Mouse (Mus musculus): Measurements from ENCODE around the gene Nrbp1.

Gene Nrbp1

DNA sequence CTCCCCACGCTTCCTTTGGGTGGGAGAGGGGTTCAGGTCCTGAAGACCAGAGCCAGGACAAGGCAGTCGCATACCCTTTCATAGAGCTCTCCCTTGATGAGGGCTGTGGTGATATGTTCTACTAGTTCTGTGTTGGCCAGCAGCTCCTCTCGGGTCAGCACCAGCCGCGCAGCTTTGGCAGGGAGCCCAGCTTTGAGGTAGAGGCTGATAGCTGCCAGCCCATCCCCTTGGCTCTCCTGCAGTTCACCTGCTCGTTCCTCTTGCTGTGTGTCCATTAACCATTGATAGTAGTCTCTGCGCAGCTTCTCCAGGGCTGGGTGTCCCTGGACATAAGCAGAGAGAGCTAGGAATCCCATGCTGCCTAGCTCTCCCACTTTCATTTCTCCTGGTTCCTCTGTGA lies 25.4 kb downstream of the Nrbp1 start:
- no peak for DNase-seq (ENCODE audit: low spot score)

DNA sequence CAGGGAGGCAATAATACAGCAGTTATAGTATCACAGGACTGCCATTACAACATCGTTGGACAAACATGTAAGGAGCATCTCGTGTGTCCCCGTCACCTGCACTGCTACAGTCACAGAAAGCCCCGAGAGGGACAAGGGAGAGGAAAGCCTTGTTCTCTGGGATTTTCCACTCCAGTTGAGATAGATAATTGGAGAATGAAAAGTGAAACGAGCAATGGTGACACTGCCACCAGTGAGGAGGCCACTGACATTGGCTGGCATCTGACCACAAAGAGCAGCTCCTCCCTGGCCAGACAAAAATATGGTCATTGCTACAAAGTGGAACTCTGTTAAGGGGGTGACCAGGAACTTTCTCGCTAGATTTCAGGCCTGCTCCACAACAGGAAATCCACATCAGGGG lies 27.0 kb downstream of the Nrbp1 start:
- DNase-seq (ENCODE audit: low spot score), result no peak

DNA sequence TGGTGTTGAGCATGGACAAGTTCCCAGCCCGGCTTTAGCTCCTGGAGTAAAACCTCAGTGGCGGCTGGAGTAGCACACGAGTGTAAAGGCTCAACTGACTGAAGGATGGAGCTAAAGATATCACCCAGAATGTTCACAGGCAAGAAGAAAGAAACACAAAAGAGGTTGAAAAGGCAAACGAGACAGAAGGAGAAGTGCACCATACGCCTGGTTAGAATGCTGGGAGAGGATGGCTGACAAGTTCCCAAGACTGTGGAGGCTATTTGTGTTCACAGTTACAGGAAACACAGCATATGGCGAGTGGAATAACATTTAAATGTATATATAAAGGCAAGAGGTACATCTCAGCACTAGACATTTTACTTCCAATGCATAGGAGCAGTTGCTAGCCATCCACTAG lies 32.4 kb downstream of the Nrbp1 start:
- DNase-seq (ENCODE audit: low spot score), result no peak

DNA sequence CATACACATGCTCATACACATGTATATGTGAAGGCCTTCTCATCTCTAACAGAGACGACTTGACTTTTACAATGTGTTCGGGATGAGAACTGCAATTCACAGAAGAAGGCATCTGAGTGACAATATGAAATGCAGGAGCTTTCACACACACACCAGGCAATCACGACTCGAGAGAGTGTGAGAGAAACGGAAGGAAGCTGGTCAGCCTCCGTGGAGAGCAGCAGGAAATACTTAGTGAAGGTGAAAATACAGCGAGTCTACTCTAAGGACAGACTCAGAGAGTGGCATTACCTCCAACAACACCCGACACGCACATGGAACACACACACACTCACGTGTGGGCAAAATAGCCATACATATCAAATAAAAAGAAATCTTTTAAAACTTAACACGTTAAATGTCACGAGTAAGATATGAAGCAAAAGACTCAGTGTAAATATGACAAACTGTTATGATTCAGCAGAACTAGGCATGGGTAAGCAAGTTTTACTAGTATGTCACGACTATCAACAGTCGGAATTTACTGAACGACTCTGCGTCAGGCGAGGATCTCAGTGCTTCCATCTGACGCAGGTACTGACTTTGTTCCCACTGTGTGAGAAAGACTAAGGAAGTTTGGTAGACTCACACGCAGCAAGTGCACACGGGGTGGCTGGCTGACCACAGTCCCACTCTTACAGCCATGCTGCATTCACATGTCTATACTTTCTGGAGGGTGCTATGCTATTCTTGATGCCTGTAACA lies 38.8 kb downstream of the Nrbp1 start:
- no peak for DNase-seq (ENCODE audit: low spot score)

DNA sequence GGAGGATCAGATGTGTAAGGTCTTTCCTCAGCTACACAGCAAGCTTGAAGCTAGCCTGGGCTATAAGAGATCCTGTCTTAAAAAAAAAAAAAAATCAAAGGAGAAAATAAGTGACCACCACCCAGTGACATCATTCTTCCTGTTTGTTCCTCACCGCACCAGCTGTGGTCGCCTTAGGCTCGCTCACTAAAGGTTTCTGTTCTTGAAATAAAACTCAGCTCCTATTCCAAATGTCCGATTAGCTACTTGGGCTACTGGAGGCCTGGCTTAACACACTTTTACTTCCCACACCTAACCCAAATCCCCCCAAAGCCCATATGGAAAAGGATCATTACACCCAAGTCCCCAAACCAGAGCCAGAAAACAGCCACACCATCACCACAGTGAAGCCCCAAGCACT lies 47.6 kb downstream of the Nrbp1 start:
- DNase-seq (ENCODE audit: low spot score), result no peak

DNA sequence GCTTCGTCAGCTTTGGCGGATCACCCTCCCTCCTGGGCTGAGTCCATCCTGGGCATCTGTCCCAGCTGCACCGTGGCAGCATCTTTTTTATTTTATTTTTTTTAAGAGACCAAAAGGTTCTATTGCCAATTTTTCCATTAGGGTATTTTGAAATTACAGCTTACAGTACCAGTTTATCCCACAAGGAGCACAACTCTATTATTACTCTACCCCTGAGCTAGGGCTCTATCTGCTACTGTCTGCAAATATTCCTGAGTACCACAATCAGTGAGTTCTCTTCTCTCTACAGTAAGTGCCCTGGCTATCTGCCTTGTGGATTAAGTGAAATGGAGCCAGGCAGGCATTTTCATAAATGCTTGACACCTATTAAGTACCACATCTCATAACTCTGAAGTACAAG lies 48.0 kb downstream of the Nrbp1 start:
- DNase-seq (ENCODE audit: low spot score), result no peak

DNA sequence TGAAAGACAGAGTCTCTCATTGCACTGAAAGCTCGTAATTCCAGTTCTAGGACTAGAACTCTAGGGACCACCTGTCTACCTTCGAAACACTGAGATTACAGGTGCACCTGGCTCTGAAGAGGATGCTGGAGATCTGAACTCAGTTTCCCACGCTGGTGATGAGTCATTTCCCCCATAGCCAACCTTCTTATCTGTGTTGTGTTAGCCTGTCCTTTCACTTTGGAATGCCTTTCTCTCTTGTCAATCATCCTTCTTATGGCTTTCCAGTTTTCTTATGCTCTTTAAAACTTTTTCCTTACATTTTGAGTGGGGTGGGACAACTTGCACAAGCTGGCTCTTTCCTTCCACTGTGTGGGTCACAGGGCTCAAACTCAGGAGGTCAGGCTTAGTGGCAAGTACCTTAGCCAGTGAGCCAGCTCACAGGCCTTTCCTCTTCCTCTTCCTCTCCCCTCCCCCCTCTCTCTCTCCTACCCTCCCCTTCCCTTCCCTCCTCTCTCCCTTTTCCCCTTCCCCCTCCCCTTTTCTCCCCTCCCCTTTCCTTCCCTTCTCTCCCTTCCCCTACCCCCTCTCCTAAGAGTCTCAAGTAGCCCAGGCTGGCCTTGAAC lies 49.1 kb downstream of the Nrbp1 start:
- DNase-seq (ENCODE audit: low spot score), result no peak

DNA sequence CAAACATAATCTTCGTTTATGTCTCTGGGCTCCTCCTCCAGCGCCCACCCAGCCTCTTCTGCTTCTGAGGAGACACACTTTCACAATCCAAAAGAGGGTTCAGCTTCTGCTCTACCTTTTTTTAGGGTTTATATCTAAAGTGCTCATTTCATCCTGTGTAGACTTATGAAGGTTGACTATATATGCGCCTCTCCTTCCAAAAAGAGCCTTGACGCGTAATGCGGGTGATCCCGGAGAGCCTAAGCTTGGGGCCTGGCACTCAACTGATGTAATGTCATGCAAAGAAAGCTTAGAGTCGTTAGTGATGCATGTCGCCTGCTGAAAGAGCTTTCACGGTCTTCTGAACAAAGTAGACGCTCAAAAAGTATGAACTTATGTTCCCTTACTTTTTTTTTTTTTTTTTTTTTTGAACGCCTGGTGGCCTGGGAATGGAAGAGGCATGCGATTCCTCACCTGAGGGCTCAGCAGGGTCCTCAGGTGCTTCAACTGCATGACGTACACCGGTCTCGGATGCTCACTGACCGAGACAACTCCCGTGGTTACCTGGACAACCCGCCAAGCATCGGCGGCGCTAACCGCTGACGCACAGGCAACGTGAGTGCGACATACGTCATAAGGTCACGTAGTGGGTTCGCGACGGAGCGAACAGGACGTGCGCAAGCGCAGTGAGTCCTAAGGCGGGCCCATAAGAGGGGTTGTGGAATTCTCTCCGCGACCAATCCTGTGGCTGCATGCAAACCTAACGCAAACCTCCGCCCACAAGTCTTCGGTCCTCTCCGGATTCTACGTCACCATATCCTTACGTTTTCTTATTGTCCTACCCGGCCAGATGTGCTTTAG lies 50.1 kb downstream of the Nrbp1 start, which contains the start of gene Ift172:
Ift172 (minus strand) TSS at position 596 of the 840 bp plus-strand sequence.
- DNase-seq (ENCODE audit: low spot score), result peak; percentile 99

DNA sequence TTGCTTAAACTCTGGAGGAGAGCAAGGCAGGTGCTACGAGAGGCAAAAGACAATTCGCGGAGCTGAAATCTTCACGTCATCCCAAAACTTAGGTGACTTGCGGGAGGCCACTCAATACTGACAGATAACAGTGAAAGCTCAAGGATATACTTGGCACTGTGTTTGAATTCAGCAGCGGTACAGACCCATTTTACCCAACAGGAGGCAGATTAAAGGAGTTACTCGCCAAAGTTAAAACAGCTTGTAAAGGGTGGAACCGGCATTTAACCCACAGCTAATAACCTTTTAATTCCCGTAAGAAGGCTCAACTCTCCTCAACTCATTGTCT lies 50.7 kb downstream of the Nrbp1 start:
- no peak for DNase-seq (ENCODE audit: low spot score)

DNA sequence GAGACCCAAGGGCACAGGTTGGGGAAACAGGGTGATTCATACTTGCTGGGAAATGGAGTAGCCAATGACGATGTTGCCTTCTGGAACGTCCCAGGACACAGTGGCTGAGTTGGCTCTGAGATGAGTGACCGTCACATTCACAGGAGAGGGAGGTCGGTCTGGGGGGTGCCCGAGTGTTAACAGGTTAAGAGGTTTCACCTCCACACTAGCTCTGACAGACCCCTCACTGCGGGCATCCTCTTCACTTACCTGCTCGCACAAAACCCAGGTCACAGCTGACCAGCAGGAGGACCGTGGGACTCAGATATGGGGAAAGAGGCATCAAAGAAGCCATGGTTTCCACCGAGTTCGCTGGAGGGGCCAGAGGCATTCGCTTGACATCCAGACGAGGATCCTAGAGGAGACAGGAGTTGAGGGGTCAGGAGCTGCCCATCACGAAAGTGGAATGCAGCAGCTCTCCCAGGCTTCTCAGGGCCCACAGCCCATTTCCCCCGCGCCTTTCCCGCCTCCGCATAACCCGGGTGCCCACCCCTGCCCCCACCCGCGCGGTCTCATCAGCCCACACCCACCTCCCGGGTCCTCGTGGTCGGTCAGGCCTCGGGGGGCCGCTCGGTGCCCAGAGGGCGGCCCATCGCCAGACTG lies 54.4 kb downstream of the Nrbp1 start:
- DNase-seq (ENCODE audit: low spot score), result peak; percentile 29

DNA sequence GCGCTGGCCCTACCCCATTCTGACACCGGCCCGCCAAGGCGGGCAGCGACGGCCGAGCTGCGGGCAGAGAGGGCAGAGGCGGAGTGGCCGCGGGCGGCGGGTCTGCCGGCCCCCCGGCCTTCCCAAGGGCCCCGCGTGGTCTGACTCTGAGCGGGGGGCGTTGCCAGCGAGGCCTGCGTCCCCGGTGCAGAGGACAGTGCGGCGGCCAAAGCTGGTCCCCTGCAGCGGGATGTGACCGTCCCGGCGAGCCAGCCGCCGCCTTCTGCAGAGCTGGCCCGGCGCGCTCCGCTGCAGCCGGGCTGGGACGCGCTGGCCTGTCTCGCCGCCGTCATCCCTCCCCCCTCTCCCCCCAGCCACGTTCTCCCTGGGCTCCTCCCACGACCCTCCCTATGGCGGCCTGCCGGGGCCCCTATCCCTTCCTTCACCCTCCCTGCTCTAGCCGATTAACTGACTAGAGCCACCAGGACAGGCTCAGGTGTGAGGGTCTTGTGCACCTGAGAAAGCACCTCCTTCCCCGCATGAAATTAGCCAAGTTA lies 55.0 kb downstream of the Nrbp1 start, which contains the start of gene Fndc4:
Fndc4 (minus strand) TSS at position 475 of the 536 bp plus-strand sequence.
- DNase-seq (ENCODE audit: low spot score), result peak; percentile 83

DNA sequence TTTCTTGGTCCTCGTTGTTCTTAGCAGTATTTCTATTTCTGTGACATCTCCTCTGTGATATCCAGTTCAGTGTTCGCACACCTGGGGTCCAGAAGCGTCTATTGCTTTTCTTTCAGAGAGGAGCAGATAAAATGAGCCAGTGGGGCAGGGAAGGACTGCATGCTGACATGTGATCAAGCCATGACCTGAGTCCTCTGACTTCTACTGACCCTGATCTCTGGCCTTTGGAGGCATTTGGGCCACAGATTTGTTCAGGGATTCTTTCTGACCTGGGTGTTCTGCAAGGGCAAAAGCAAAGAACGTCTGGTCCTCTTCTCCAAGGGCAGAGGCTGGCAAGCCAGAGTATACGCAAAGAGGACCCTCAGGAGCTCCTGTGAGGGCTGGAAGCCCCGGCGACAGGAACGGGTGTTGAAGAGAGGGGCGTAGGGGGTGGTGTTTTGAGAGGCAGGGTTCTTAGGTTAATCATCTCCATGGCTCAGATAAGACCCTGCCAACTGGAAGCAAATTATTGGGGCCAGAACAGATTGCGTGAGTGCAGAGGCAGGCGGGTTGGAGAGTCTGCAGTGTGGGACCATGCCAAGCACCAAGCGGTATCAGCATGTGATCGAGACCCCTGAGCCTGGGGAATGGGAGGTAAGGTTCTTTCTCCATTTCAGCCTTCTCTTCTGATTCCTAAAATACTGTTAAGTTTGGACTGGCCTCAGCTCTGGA lies 56.5 kb downstream of the Nrbp1 start, which contains the start of gene Gckr:
Gckr (plus strand) TSS at position 397 of the 711 bp plus-strand sequence.
- no peak for DNase-seq (ENCODE audit: low spot score)

DNA sequence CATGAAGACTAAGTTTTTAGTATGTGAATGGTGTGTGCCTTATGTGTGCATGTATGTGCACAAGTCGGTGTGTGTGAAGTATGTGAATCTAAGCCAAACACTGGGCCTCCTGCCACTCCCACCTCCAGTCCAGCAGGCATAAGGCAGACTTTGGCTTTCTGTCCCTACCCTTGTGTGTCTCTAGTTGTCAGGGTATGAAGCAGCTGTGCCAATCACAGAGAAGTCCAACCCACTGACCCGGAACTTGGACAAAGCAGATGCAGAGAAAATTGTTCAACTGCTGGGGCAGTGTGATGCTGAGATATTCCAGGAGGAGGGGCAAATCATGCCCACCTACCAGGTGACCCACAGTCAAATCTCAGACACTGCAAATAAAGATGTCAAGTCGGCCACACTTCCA lies 57.3 kb downstream of the Nrbp1 start:
- no peak for DNase-seq (ENCODE audit: low spot score)

DNA sequence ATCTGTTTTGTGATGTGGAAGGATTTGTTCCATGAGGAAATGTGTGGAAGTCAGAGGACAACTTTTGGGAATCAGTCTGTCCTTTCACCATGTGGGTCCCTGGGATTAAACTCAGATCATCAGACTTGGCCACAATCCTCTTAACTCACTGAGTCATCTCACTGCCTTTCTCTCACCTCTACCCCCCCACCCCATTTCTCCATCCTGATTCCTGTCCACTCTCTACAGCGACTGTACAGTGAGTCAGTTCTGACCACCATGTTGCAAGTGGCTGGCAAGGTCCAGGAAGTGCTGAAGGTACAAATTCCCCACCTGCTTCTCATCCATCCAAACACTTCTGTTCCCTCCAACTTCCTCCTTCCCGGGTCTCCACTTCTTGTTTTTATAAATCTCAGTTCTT lies 57.8 kb downstream of the Nrbp1 start:
- DNase-seq (ENCODE audit: low spot score), result no peak

Measured in embryo, embryonic 10.5 days (tissue).